Mouse (Mus musculus) v-Abl transformed pro-B cells (cell line): Measurements from ENCODE around the gene Hist1h2ap.
"Not testable (repeated sequence)": the region's sequence is repeated elsewhere in the genome, so short reads cannot be mapped to it uniquely, and the experiment has no call there.

ENCODE experiments used
- in situ Hi-C, 2 experiments: fragments of 400-800 bp; cut with MboI; formaldehyde crosslinking; loops; one replicate each; pipeline ENCODE4 v1.15.1; 2025; ENCODE audit not compliant: unreplicated experiment in 2 of 2

Hist1h2ap gene

DNA sequence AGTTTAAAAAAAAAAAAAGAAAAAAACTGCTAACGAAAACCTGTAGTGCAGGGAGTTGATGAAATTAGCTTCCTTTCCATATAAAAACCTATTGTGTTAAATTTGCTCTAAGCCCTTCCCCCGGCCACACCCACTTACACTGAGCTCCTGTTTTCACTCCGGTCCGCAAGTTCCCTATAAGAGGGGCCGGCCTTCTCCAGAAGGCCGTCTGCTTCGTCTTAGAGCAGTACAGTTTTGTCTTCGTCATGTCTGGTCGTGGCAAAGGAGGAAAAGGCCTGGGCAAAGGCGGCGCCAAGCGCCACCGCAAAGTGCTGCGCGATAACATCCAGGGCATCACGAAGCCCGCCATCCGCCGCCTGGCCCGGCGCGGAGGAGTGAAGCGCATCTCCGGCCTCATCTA, 21.8 kb downstream of the Hist1h2ap start, which contains the start of gene Hist1h4m:
Hist1h4m (plus strand) TSS at position 208 of the 400 bp plus-strand sequence.
- in situ Hi-C loops = not testable (repeated sequence)

DNA sequence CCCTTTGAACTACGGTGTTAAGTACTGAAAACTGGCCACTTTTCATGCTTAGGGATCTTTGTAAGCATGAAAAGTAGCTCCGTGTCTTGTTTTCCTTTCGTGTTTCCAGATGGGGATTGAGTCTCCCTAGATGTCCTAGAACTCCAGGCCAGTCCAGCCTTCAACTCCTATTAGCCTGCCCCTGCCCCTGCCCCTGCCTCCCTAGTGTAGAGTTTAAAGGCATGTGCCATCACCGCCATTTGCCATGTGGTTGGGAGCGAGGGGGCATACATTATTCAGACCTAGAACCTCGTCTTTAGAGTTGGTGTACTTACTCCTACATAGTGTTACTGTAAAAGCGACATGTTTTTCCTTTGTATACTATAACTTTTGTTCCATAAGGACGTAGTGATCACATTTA, 22.2 kb downstream of the Hist1h2ap start:
- in situ Hi-C loops = not testable (repeated sequence)

DNA sequence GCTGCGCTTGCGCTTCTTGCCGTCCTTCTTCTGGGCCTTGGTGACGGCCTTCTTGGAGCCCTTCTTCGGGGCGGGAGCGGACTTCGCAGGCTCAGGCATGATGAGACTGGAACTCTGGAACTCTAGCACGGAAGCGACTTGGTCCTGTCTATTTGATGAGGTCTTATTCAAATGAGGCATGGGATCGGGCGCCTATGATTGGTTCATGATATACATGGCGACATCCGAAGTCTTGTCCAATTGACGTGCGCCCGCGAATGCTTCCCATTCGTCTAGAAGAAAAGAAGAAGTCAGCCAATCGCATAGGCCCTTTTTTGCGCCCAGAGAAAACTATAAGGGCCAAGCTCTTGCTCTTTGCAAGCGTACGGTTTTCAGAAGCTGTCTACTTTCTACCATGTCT, 23.2 kb downstream of the Hist1h2ap start, which contains the start of the genes Hist1h2bq and Hist1h2ao:
Hist1h2bq (minus strand) TSS at position 125 of the 400 bp plus-strand sequence.
Hist1h2ao (plus strand) TSS at position 393 of the 400 bp plus-strand sequence.
- in situ Hi-C loops = not testable (repeated sequence)

DNA sequence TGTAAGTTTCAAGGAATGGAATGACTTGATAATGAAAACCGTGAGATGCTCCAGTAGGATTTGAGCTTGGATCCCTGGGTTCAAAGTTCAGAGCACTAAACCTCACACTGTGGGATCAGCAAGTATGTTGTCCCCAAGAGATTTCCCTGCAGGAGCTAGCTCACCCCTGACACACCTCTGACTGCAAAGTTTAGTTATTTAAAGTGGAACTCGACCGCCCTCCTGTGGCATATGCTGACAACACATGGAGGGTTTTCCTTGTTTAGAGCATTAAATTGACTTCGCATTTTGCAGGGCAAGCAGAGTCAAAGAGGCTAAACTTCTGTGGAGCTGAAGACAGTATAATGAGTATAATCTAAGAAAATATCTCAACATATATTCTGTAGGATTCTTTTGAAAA, 30.2 kb downstream of the Hist1h2ap start:
- in situ Hi-C loops = not testable (repeated sequence)

DNA sequence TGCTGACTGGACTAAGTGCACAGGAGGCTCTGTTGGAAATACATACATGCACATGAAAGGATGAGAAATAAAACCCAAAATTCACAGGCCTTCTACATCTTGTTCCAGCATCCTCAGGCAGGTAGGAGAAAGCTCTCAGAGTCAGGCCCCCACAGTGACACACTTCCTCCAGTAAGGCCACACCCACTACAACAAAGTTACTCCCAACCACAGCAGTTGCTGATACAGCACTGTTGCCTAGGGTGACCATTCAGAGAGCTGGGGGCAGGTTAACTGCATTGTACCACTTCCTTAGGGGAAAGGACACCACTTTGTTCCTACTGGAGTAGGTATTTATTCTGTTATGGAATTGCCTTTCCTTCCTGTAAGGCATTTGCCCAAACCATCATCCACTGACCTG, 36.1 kb downstream of the Hist1h2ap start:
- in situ Hi-C loops = loop anchor here in 1 of 2 experiments (10.0 to 25.0 kb wide), 3 partner anchors 62 to 1965 kb away; partner anchors contain the start of genes Hist1h1a, Hist1h2ab, Hist1h3a and Hist1h3b

DNA sequence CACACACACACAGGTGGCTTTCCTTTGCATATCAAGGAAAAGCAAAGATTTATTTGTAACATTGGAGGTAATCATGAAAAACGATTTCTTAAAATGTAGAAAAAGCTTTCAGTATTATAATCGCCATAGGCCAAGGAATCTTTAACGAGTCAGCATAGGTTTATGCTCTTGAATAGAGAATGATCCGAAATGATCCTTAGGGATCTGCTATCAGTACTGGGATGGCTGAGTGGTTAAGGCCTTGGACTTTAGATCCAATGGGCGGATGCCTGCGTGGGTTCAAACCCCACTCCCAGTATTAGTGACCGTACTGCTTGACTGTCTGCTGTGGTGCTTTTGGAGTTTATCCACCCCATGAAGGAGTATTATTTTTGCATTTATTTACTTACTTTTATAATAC, 37.7 kb downstream of the Hist1h2ap start:
- in situ Hi-C loops = loop anchor here in 1 of 2 experiments (10.0 to 25.0 kb wide), 3 partner anchors 61 to 1967 kb away; partner anchors contain the start of genes Hist1h1a, Hist1h2ab, Hist1h3a and Hist1h3b

DNA sequence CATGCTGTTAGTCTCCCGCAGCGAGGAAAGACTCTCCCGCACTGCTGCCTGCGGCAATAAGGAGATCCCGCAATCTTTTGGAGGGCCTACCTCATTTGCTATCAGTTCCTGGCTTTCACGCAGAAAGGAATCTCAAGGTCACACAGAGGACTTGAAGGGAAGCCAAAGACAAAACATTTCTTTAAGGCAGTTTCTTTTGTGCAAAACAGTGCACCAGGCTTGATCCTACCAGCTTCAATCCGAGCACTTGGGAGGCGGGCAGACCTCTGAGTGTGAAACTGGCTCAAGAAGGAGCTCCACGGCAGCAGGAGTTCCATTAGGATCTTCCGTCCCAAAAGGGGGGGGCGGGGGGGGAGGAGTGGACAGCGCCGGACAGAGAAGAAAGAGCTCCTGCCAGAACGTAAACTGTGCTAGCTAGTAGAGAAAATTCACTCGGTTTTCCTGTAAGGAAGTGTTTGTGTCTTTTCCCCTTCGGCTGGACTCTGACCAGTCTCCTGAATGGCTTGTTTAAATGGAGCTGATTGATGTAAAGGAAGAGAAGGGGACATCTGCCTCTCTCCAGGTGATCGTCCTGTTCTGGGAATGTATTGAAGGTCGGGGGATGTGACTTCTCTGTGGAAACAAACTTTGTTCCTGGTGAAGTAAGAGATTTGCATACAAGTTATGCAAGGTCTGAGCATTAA, 42.6 kb downstream of the Hist1h2ap start:
- in situ Hi-C loops = loop anchor here in 1 of 2 experiments (10.0 to 25.0 kb wide), 3 partner anchors 56 to 1972 kb away; partner anchors contain the start of genes Hist1h1a, Hist1h2ab, Hist1h3a and Hist1h3b

DNA sequence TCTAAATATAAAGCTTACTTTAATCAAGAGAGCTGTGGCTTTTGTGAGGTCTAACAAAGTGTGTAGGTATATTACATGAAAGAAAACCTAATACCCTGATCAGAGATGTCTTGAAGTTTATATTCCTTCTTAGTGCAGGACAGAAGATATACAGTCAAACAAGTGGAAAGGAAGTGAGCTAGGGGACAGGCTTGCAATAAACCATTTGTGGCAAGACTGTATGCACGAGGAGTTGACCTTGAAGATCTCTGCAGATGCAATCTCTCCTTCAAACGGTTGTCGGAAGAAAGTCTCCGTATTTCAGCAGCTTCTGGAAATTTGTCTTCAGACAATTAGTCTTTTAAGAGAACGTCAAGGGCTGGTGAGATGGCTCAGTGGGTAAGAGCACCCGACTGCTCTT, 43.4 kb downstream of the Hist1h2ap start:
- in situ Hi-C loops = loop anchor here (10.0 to 25.0 kb wide), 4 partner anchors 55 to 1972 kb away; partner anchors contain the start of genes Hist1h4j (in 2 of the 2), Hist1h1a (in 1 of the 2), Hist1h2ab (in 1 of the 2) and Hist1h2ai (in 1 of the 2)

DNA sequence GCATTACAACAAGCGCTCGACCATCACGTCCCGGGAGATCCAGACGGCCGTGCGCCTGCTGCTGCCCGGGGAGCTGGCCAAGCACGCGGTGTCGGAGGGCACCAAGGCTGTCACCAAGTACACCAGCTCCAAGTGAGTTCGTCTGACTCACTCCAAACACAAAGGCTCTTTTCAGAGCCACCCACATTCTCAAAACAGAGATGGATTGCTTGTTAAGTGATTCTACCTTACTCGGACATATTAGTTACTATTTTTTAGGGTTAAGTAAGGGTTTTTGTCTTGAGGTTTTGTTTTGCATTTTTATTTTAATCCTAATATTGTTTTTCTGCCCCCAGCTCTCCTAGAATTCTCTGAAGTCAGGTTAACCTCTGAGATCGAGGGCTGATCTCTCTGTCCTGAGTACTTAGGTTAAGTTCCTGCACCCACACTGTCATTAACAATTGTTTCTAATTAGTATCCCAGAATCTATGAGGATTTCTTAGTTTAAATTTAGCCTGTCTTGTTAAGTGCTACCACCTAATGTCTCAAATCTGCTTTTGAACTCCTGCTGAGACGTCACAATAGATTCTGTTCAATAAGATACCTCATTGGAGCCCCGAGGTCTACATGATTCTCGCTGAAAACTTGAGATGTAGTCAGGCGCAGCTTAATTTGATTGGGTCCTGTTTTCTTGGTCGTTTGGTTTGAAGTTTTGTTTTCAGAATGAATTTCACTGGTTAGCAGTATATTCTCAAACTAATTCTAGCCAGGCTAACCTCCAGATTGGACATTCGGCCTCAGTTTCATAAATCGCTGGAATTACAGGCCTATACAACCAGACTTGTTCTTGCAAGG, 45.3 kb downstream of the Hist1h2ap start:
- in situ Hi-C loops = loop anchor here (10.0 to 25.0 kb wide), 4 partner anchors 53 to 1974 kb away; partner anchors contain the start of genes Hist1h1a (in 1 of the 2), Hist1h2ab (in 1 of the 2), Hist1h2ai (in 1 of the 2) and Hist1h2bl (in 1 of the 2)

DNA sequence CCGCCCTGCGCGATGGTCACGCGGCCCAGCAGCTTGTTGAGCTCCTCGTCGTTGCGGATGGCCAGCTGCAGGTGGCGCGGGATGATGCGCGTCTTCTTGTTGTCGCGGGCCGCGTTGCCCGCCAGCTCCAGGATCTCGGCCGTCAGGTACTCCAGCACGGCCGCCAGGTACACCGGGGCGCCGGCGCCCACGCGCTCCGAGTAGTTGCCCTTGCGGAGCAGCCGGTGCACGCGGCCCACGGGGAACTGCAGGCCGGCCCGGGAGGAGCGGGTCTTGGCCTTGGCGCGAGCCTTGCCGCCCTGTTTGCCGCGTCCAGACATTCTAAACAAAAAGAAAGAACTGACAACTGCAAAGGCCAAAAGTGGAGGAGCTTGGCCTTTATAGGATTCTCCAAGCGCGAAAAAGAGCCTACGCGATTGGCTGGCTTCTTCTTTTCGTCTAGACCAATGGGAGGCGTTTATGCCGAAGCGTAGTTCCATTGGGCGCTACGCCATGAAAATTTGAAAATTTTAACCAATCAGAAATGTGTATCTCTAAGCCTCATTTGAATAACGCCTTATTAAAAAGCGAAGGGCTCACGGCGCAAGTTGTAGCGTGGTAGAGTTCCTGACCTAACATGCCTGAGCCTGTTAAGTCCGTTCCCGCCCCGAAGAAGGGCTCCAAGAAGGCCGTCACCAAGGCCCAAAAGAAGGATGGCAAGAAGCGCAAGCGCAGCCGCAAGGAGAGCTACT, 46.2 kb downstream of the Hist1h2ap start, which contains the start of the genes Hist1h2an and Hist1h2bp:
Hist1h2an (minus strand) TSS at position 320 of the 731 bp plus-strand sequence.
Hist1h2bp (plus strand) TSS at position 563 of the 731 bp plus-strand sequence.
- in situ Hi-C loops = loop anchor here (10.0 to 25.0 kb wide), 4 partner anchors 52 to 1975 kb away; partner anchors contain the start of genes Hist1h1a (in 1 of the 2), Hist1h2ab (in 1 of the 2), Hist1h2ai (in 1 of the 2) and Hist1h2bl (in 1 of the 2)

DNA sequence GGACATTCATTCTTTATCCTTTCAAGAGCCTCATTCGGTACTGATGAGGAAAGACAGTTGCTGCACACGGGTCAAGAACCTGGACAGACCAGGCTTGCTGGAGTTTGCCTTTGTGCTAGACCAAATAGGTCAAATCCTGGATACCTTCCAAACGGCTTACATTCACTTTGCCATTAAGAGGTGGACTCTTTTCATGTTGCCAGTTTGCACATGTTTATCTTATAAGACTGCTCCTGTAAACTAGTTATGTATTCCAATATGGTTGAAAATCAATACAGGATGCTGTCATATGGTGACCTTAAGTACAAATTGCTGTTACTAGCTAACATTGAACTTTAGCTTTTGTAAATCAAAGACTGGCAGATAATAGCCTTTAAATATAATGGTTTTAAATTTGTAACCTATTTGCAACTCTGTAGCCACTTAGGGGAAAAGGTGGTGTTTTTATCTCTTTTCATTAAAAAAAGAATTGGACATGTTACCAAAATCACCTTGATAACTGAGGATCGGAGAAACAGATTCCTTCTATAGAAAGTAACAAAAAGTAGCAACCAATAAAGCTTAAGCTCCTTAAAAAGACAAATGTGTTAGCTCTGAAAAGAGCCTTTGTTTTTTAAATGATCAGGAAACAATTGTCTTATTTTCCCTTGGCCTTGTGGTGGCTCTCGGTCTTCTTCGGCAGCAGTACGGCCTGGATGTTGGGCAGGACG, 47.0 kb downstream of the Hist1h2ap start:
- in situ Hi-C loops = loop anchor here (10.0 to 25.0 kb wide), 4 partner anchors 52 to 1976 kb away; partner anchors contain the start of genes Hist1h1a (in 1 of the 2), Hist1h2ab (in 1 of the 2), Hist1h2ai (in 1 of the 2) and Hist1h2bl (in 1 of the 2)

DNA sequence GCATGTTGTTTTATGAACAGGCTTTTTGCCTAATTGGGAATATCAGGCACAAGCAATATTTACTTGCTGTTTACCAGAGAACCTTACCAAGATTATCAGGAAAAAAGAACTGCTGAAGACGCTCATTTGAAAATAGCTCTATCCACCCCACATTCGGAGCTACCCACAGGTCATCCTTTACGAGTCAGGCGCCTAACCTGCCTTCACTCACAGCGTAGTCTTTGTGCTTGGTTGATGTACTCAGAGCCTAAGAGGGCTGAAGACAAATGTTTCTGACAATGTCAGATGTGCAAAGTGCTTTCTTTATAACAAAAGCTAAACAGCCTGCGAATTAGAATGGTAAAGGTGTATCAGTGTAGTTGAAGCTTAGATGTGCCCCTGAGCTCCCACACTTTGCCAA, 49.0 kb downstream of the Hist1h2ap start:
- in situ Hi-C loops = loop anchor here (10.0 to 25.0 kb wide), 4 partner anchors 50 to 1978 kb away; partner anchors contain the start of genes Hist1h1a (in 1 of the 2), Hist1h2ab (in 1 of the 2), Hist1h2ai (in 1 of the 2) and Hist1h2bl (in 1 of the 2)

DNA sequence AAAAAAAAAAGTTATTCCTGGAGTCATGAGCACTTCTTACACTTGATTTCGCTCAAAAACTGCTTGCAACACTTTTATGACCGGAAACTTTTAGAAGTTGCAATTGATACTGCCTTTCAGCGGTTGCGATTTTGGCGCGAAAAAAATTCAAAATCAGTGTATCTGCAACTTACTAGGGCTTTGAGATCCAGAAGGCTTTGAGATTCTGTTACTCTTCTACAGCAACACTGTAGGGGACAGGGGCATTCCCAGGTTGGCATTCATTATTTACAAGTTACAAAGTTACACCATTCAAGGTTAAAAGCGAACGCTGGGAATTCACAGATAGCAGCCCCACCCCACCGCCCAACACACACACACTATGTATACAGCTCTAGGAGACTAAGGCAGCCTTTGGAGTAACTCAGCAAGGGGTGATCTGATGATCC, 49.6 kb downstream of the Hist1h2ap start:
- in situ Hi-C loops = loop anchor here (10.0 to 25.0 kb wide), 4 partner anchors 49 to 1979 kb away; partner anchors contain the start of genes Hist1h1a (in 1 of the 2), Hist1h2ab (in 1 of the 2), Hist1h2ai (in 1 of the 2) and Hist1h2bl (in 1 of the 2)

DNA sequence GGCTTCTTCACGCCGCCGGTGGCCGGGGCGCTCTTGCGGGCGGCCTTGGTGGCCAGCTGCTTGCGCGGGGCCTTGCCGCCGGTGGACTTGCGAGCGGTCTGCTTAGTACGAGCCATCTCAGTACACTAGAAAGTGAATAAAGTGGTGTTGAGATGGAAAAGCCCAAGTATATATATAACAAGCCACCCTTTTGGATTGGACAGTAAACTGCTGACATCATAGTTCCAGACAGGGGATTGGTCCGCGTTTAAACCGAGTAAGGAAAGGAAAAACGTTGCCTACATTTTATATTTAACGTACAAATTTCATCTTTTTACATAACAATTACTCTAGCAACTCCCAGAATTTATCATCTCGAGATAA, 50.1 kb downstream of the Hist1h2ap start, which contains the start of gene Hist1h3i:
Hist1h3i (minus strand) TSS at position 116 of the 363 bp plus-strand sequence.
- in situ Hi-C loops = loop anchor here (10.0 to 25.0 kb wide), 4 partner anchors 48 to 1979 kb away; partner anchors contain the start of genes Hist1h1a (in 1 of the 2), Hist1h2ab (in 1 of the 2), Hist1h2ai (in 1 of the 2) and Hist1h2bl (in 1 of the 2)
